Mouse (Mus musculus) intestine, embryonic 14.5 days (tissue): ENCODE measurements at regions not wholly inside any gene's neighbourhood (a gene's known extent, or its start where the extent isn't known, plus 50 kb on each side); places are given as distances from the start of the nearest gene placed in this dataset.

Source experiments
- ATAC-seq: fragments of 200-750 bp; cut with Nextera tagmentation; replicated peaks from 2 replicates; pipeline ENCODE4 v1.8.0; 2017; ENCODE audit warnings: low read depth, moderate number of reproducible peaks, moderate TSS enrichment, moderate library complexity; ENCODE audit not compliant: low FRiP score, low TSS enrichment
- DNase-seq: peaks from one replicate; pipeline ENCODE4 v3.0.0-alpha.2; 2018; ENCODE audit warnings: low spot score
- H3K27ac ChIP-seq: fragments of 300-500 bp; sonication (generic); 2 replicates; pipeline ENCODE4 v1.5.1; 2014; ENCODE audit warnings: low read depth, mild to moderate bottlenecking, control low read depth
- H3K27me3 ChIP-seq: fragments of 300-500 bp; sonication (generic); replicated peaks from 2 replicates; pipeline ENCODE4 v1.6.1; 2014; ENCODE audit warnings: low read length, control low read depth; ENCODE audit not compliant: control insufficient read depth, insufficient read depth
- H3K36me3 ChIP-seq: fragments of 300-500 bp; sonication (generic); 2 replicates; pipeline ENCODE4 v1.6.1; 2014; ENCODE audit warnings: low read length, control low read depth; ENCODE audit not compliant: control insufficient read depth, insufficient read depth
- H3K4me1 ChIP-seq: fragments of 300-500 bp; sonication (generic); replicated peaks from 2 replicates; pipeline ENCODE4 v1.6.1; 2014; ENCODE audit warnings: low read length, control low read depth, mixed read lengths; ENCODE audit not compliant: control insufficient read depth, insufficient read depth
- H3K4me2 ChIP-seq: fragments of 300-500 bp; sonication (generic); 2 replicates; pipeline ENCODE4 v1.6.1; 2014; ENCODE audit warnings: low read length
- H3K4me3 ChIP-seq: fragments of 300-500 bp; sonication (generic); 2 replicates; pipeline ENCODE4 v1.5.1; 2014; ENCODE audit warnings: low read depth, low read length, control low read depth, mixed read lengths
- H3K9ac ChIP-seq: fragments of 300-500 bp; sonication (generic); 2 replicates; pipeline ENCODE4 v1.6.1; 2014; ENCODE audit warnings: mild to moderate bottlenecking, low read length
- H3K9me3 ChIP-seq: fragments of 300-500 bp; sonication (generic); 2 replicates; pipeline ENCODE4 v1.6.1; 2016; ENCODE audit warnings: low read length, control low read depth; ENCODE audit not compliant: control insufficient read depth
- WGBS: fragments of 180-500 bp; shearing (Covaris S2); extraction: QIAGEN DNeasy Blood & Tissue Kit; methylation state at CpG from one replicate; pipeline ENCODE4 v1.1.7; 2014; 5-methylcytosine and 5-hydroxymethylcytosine counted together

DNA sequence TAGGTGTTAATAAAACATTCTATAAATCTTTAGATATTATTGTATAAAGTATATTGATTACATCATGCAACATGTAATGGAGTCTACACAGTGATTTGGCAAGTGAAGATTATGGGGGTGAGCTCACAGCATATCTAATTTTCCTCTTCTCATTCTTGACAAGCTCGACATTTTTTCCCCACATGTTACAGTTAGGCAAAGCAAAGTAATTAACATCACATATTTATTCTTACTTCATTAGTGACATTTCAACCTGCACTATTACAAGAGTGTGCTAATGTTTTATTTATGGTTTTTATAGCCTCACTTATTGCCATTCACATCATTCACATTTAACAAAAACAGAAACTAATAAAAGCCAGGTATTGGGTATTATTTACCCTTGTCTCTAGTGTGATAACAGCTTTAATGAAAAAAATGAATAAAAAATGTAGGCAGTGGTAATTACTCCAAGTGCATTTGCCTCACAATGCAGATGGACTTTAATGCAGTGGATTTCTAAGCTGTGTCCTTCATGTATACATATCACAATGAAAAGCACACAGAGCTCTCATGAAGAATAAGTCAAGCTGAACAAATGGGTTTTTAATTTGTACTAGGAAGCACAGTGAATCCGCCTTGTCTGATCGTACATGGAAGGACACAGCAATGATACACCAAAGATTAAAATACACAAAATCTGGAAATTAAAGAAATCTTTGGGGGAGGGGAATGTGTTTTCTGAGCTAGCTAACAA lies 75.5 kb upstream of the Cdh9 start:
- H3K9me3 ChIP-seq = no peaks in the 10 kb centered on the region
- no peaks in the 10 kb centered on the region for H3K4me1 ChIP-seq
- H3K4me2 ChIP-seq = no peak overlapping the region
- no peaks in the 10 kb centered on the region for H3K36me3 ChIP-seq
- H3K4me3 ChIP-seq = no peak overlapping the region
- H3K27me3 ChIP-seq = no peaks in the 10 kb centered on the region
- WGBS = 87% methylated on average over 3 of the region's 3 CpGs
- ATAC-seq (no peak), DNase-seq (no peak)
- no peak overlapping the region for H3K27ac ChIP-seq
- H3K9ac ChIP-seq = no peak overlapping the region

DNA sequence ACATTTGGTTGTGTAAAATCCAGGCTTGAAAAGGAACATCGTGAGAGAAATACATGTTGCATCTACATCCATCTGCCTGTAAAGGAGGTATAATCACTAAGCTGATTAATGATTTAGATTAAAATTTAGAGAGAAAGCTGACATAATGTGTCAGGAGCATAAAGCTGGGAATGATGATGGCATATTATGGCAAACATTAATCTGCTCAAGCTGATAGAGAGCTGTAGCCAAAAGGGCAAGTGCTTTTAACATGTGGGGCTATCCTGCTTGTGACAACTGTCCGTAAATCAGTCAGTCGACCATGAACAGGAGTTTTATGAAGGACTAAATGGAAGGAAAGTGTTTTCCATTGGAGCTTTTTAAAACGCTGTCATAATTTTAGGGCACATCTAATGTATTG lies 74.9 kb upstream of the Cdh9 start:
- WGBS = 83% methylated on average over 4 of the region's 4 CpGs
- DNase-seq = no peak

DNA sequence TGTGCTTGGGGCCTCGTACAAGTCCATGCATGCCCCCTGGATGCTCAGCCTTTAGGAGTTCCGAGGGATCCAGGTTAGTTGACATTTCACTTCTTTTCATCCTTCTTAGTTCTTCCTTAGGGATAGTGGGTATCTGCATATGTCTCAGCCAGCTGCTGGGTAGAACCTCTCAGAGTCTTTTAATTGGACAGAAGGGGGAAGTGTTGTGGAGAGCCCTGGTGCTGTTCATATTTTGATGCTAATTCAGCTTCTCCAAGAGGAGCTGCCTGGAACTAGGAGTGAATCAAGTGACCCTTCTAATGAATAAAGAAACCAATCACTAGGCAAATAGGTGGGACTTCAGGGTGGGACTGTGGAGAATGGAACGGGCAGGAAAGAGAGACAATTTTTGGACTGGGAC lies 67.3 kb upstream of the Cdh9 start:
- Histone ChIP-seq H3K36me3 (no peaks in the 10 kb centered on the region), H3K4me2 (no peak overlapping the region), H3K27me3 (no peaks in the 10 kb centered on the region), H3K27ac (no peak overlapping the region), H3K9ac (no peak overlapping the region), H3K9me3 (no peaks in the 10 kb centered on the region), H3K4me1 (no peaks in the 10 kb centered on the region), H3K4me3 (no peak overlapping the region)
- WGBS = 87% methylated on average over 3 of the region's 3 CpGs
- no peak for ATAC-seq
- no peak for DNase-seq

More for the DNA sequence above, 74.9 kb upstream of the Cdh9 start:
- Histone ChIP-seq H3K27me3 (no peaks in the 10 kb centered on the region), H3K4me1 (no peaks in the 10 kb centered on the region), H3K9me3 (no peaks in the 10 kb centered on the region), H3K36me3 (no peaks in the 10 kb centered on the region), H3K27ac (no peak overlapping the region), H3K4me2 (no peak overlapping the region), H3K4me3 (no peak overlapping the region), H3K9ac (no peak overlapping the region)
- ATAC-seq = no peak
